Mouse (Mus musculus): ENCODE results near the gene Scn8a. TPM values are rescaled to one million over a fixed set of nuclear protein-coding genes. Genes with fewer than 3 reads are reported as not detected.

Gene Scn8a
- polyA plus RNA-seq, 1 experiment: 0.20 TPM

GRCm38 (mm10) chr15:101069641-101070190 is 200.1 kb downstream of the Scn8a start:
- no peak overlapping the region for H3K27ac ChIP-seq (ENCODE audit: control insufficient read depth, insufficient read depth, low read length)

GRCm38 (mm10) chr15:101070762-101071161 is 201.1 kb downstream of the Scn8a start:
- Histone ChIP-seq H3K4me1 (replicated peaks; ENCODE audit: control insufficient read depth, insufficient read depth, low read length) (no peaks in the 10 kb centered on the region), H3K27ac (ENCODE audit: control insufficient read depth, insufficient read depth, low read length) (no peak overlapping the region), H3K27me3 (ENCODE audit: control insufficient read depth, insufficient read depth, low read length) (no peaks in the 10 kb centered on the region), H3K36me3 (ENCODE audit: control insufficient read depth, insufficient read depth, low read length) (no peaks in the 10 kb centered on the region), H3K4me3 (ENCODE audit: control insufficient read depth, insufficient read depth, low read length) (no peak overlapping the region)
- TF ChIP-seq POLR2A (IDR thresholded peaks at IDR 0.05; ENCODE audit: control insufficient read depth, extremely low read depth, insufficient read depth, low read length, poor library complexity): no peak
- no peak for TF ChIP-seq CTCF (IDR thresholded peaks at IDR 0.05; ENCODE audit: borderline replicate concordance, control insufficient read depth, extremely low read depth, insufficient read depth, low read length, poor library complexity)
- DNase-seq: no peak
- WGBS: 80% methylated on average over 5 of the region's 5 CpGs

More at GRCm38 (mm10) chr15:101069641-101070190, 200.1 kb downstream of the Scn8a start:
- Histone ChIP-seq H3K4me1 (replicated peaks; ENCODE audit: control insufficient read depth, insufficient read depth, low read length) (no peaks in the 10 kb centered on the region), H3K27me3 (ENCODE audit: control insufficient read depth, insufficient read depth, low read length) (no peaks in the 10 kb centered on the region), H3K4me3 (ENCODE audit: control insufficient read depth, insufficient read depth, low read length) (no peak overlapping the region), H3K36me3 (ENCODE audit: control insufficient read depth, insufficient read depth, low read length) (no peaks in the 10 kb centered on the region)
- no peak for DNase-seq
- 74% methylated on average over 9 of the region's 9 CpGs for WGBS
- TF ChIP-seq CTCF (IDR thresholded peaks at IDR 0.05; ENCODE audit: borderline replicate concordance, control insufficient read depth, extremely low read depth, insufficient read depth, low read length, poor library complexity) (no peak), POLR2A (IDR thresholded peaks at IDR 0.05; ENCODE audit: control insufficient read depth, extremely low read depth, insufficient read depth, low read length, poor library complexity) (no peak)

- no peaks in the 10 kb centered on the region for H3K36me3 ChIP-seq (ENCODE audit: control insufficient read depth, insufficient read depth, low read length)
- DNase-seq: no peak
- WGBS: 81% methylated on average over 2 of the region's 2 CpGs
- H3K4me3 ChIP-seq (ENCODE audit: control insufficient read depth, insufficient read depth, low read length): no peak overlapping the region
- H3K27ac ChIP-seq (ENCODE audit: control insufficient read depth, insufficient read depth, low read length): no peak overlapping the region
- peaks cover 6% of the 10 kb centered on the region; the same call in 1 of the 2 replicates for H3K27me3 ChIP-seq (ENCODE audit: control insufficient read depth, insufficient read depth, low read length)
- H3K4me1 ChIP-seq (replicated peaks; ENCODE audit: control insufficient read depth, insufficient read depth, low read length): no peaks in the 10 kb centered on the region
- TF ChIP-seq POLR2A (IDR thresholded peaks at IDR 0.05; ENCODE audit: control insufficient read depth, extremely low read depth, insufficient read depth, low read length, poor library complexity) (no peak), CTCF (IDR thresholded peaks at IDR 0.05; ENCODE audit: borderline replicate concordance, control insufficient read depth, extremely low read depth, insufficient read depth, low read length, poor library complexity) (no peak)
These were observed 203.1 kb downstream of the Scn8a start for GRCm38 (mm10) chr15:101072736-101073135.

GRCm38 (mm10) chr15:101074067-101074466 is 204.4 kb downstream of the Scn8a start:
- DNase-seq: no peak
- Histone ChIP-seq H3K4me1 (replicated peaks; ENCODE audit: control insufficient read depth, insufficient read depth, low read length) (no peaks in the 10 kb centered on the region), H3K36me3 (ENCODE audit: control insufficient read depth, insufficient read depth, low read length) (no peaks in the 10 kb centered on the region), H3K4me3 (ENCODE audit: control insufficient read depth, insufficient read depth, low read length) (no peak overlapping the region), H3K27ac (ENCODE audit: control insufficient read depth, insufficient read depth, low read length) (no peak overlapping the region), H3K27me3 (ENCODE audit: control insufficient read depth, insufficient read depth, low read length) (peaks cover 10% of the 10 kb centered on the region; the same call in 1 of the 2 replicates)
- TF ChIP-seq CTCF (IDR thresholded peaks at IDR 0.05; ENCODE audit: borderline replicate concordance, control insufficient read depth, extremely low read depth, insufficient read depth, low read length, poor library complexity) (no peak), POLR2A (IDR thresholded peaks at IDR 0.05; ENCODE audit: control insufficient read depth, extremely low read depth, insufficient read depth, low read length, poor library complexity) (no peak)
- 93% methylated on average over 5 of the region's 5 CpGs for WGBS

- Histone ChIP-seq H3K4me1 (replicated peaks; ENCODE audit: control insufficient read depth, insufficient read depth, low read length) (no peaks in the 10 kb centered on the region), H3K27ac (ENCODE audit: control insufficient read depth, insufficient read depth, low read length) (no peak overlapping the region), H3K4me3 (ENCODE audit: control insufficient read depth, insufficient read depth, low read length) (no peak overlapping the region), H3K36me3 (ENCODE audit: control insufficient read depth, insufficient read depth, low read length) (no peaks in the 10 kb centered on the region), H3K27me3 (ENCODE audit: control insufficient read depth, insufficient read depth, low read length) (peaks cover 14% of the 10 kb centered on the region)
- TF ChIP-seq POLR2A (IDR thresholded peaks at IDR 0.05; ENCODE audit: control insufficient read depth, extremely low read depth, insufficient read depth, low read length, poor library complexity): no peak
- TF ChIP-seq CTCF (IDR thresholded peaks at IDR 0.05; ENCODE audit: borderline replicate concordance, control insufficient read depth, extremely low read depth, insufficient read depth, low read length, poor library complexity): no peak
- DNase-seq: no peak
- WGBS: 85% methylated on average over 4 of the region's 4 CpGs
These were observed 205.5 kb downstream of the Scn8a start for GRCm38 (mm10) chr15:101075150-101075549.

GRCm38 (mm10) chr15:101075656-101076055 is 206.0 kb downstream of the Scn8a start:
- H3K36me3 ChIP-seq (ENCODE audit: control insufficient read depth, insufficient read depth, low read length): no peaks in the 10 kb centered on the region
- DNase-seq: no peak
- no peak overlapping the region for H3K4me3 ChIP-seq (ENCODE audit: control insufficient read depth, insufficient read depth, low read length)
- H3K27me3 ChIP-seq (ENCODE audit: control insufficient read depth, insufficient read depth, low read length): peaks cover 14% of the 10 kb centered on the region
- no peaks in the 10 kb centered on the region for H3K4me1 ChIP-seq (replicated peaks; ENCODE audit: control insufficient read depth, insufficient read depth, low read length)
- H3K27ac ChIP-seq (ENCODE audit: control insufficient read depth, insufficient read depth, low read length): no peak overlapping the region
- no peak for TF ChIP-seq POLR2A (IDR thresholded peaks at IDR 0.05; ENCODE audit: control insufficient read depth, extremely low read depth, insufficient read depth, low read length, poor library complexity)
- no peak for TF ChIP-seq CTCF (IDR thresholded peaks at IDR 0.05; ENCODE audit: borderline replicate concordance, control insufficient read depth, extremely low read depth, insufficient read depth, low read length, poor library complexity)
- WGBS: 74% methylated on average over 5 of the region's 5 CpGs
